Mouse (Mus musculus) embryonic fibroblast, embryonic 13.5 days (primary cell): ENCODE results near the gene Hscb. TPM values are rescaled to one million over a fixed set of nuclear protein-coding genes. Genes with fewer than 3 reads are reported as not detected.

Source experiments
- H3K27ac ChIP-seq: 2 replicates; pipeline ENCODE4 v1.5.1; 2012; ENCODE audit warnings: low read length, control low read depth, inconsistent platforms; ENCODE audit not compliant: insufficient read depth
- H3K4me1 ChIP-seq: 2 replicates; pipeline ENCODE4 v1.6.1; 2011; ENCODE audit warnings: low read length; ENCODE audit not compliant: control insufficient read depth, insufficient read depth
- H3K4me3 ChIP-seq: 2 replicates; pipeline ENCODE4 v1.5.1; 2011; ENCODE audit warnings: mild to moderate bottlenecking, control low read depth, low read length; ENCODE audit not compliant: insufficient read depth
- CTCF ChIP-seq: IDR thresholded peaks from 2 replicates; pipeline ENCODE4 v1.5.1; 2011; ENCODE audit warnings: mild to moderate bottlenecking, control low read depth, low read length, moderate library complexity, borderline replicate concordance; ENCODE audit not compliant: insufficient read depth
- POLR2A ChIP-seq: IDR thresholded peaks from 2 replicates; pipeline ENCODE4 v1.6.1; 2011; ENCODE audit warnings: low read depth, mild to moderate bottlenecking, control low read depth, low read length, moderate library complexity
- polyA plus RNA-seq: library from polyadenylated mRNA; stranded (reverse); fragments of >200 nt; gene quantifications from 2 replicates; pipeline ENCODE4 v1.2.4, GENCODE M21; 2011; ENCODE audit warnings: low read depth; ENCODE audit not compliant: missing spikeins, insufficient read length

The Hscb gene
- polyA plus RNA-seq, 1 experiment, result 36.1 TPM

DNA sequence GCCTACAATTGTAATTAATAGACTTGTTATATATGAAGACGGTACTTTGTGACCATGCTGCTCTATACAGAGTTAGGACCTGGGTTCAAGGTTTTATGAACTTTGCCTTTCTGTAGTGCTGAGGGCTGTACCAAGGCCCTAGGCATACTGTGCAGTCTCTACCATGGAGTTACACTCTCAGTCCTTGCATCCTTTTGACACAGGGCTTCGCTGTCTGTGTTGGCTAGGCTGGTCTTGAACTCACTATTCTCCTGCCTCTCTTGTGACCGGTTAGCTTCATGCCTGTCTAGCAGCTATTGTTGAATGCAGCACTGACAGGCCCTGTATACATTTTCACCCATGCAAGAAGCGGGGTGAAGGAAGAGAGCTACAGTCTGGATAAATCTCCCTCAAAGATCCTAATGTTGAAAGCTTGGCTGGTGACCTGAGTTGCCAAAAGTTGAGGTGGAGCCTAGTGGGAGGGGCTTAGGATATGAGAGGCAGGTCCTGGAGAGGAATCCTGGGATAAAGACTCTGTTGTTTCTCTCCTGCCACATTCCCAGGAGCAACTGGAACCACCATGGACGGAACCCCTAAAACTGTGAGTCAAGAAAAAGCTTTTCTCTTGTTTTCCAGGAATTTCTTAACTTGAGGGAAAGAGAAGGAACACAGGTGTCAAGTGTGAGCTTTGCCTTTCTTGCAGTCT lies 8.4 kb downstream of the Hscb start:
- no peak overlapping the region for H3K27ac ChIP-seq

DNA sequence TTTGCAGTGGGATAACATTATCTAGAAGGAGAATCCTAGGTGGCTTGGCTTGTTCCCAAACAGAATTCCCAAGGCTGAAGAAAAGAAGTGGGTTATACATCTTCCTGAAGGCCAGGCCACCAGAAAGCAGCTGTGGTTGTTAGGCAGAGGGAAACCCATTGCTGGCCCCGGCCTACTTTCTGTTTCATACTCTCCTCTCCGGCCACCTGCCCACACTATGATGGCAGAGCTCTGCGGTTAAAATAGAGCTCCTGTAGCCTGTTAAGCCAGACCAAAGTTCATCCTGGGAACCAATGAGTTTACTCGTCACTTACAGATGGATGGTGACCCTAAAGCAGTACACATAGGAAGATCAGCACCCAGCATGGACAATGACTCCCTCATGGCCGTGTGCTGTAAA lies 12.0 kb downstream of the Hscb start:
- Histone ChIP-seq H3K4me3 (no peak overlapping the region), H3K27ac (no peak overlapping the region), H3K4me1 (no peaks in the 10 kb centered on the region)
- no peak for TF ChIP-seq CTCF
- TF ChIP-seq POLR2A, result no peak

More for the DNA sequence above, 8.4 kb downstream of the Hscb start:
- H3K4me3 ChIP-seq, result no peak overlapping the region
- no peaks in the 10 kb centered on the region for H3K4me1 ChIP-seq
- TF ChIP-seq POLR2A (no peak), CTCF (no peak)

DNA sequence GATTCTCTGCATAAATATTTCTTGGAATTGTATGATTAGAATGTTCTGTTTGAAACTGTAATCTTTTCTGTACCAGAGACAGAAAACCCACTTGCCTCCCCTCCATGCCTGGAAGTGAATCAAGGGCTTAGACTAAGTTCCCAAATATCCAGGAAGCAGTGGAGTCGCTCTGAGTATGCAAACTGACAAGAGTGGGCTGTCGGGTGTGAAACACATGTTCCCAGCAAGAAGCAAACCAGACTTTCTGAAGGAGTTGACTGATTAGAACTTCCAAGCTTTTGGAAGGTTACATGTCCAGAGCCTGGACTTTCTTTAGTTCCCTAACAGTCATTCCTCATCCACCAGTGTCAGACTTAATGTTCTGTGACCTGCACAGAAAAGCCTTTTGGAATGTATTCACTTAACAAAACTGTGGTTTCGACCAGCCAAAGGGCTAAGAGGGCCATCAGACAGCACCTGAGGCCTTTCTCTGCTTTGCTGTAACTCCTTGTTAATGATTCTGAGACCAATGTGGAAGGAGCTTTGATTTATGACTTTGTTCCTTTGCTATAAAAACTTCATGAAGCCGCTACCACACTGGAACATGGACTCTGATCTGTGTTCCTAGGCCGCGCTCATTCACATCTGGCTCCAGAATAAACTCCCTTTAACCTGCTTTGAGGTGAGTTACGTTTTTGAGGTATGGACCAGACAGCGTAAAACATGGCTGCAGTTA lies 12.6 kb downstream of the Hscb start:
- TF ChIP-seq POLR2A (no peak), CTCF (no peak)
- Histone ChIP-seq H3K4me1 (no peaks in the 10 kb centered on the region), H3K27ac (no peak overlapping the region), H3K4me3 (no peak overlapping the region)

DNA sequence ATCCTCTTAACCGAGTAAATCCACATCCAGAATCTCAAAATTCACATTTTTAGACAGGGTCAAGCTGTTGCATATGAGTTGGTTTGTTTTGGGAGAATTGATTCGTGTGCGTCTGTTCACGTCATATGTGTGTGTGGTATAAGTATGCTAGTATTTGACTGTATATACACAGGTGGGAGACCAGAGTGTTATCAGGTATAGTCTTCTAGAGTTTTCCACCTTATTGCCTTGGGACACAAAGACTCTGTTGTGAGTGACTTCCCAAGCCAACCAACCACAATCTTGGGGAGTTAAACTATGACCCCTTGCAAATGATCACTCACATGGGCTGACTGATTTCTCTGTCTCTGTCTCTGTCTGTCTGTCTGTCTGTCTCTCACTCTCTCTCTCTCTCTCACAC lies 15.2 kb downstream of the Hscb start:
- TF ChIP-seq POLR2A, result no peak
- TF ChIP-seq CTCF, result no peak
- H3K4me3 ChIP-seq, result no peak overlapping the region
- no peak overlapping the region for H3K27ac ChIP-seq
- no peaks in the 10 kb centered on the region for H3K4me1 ChIP-seq

DNA sequence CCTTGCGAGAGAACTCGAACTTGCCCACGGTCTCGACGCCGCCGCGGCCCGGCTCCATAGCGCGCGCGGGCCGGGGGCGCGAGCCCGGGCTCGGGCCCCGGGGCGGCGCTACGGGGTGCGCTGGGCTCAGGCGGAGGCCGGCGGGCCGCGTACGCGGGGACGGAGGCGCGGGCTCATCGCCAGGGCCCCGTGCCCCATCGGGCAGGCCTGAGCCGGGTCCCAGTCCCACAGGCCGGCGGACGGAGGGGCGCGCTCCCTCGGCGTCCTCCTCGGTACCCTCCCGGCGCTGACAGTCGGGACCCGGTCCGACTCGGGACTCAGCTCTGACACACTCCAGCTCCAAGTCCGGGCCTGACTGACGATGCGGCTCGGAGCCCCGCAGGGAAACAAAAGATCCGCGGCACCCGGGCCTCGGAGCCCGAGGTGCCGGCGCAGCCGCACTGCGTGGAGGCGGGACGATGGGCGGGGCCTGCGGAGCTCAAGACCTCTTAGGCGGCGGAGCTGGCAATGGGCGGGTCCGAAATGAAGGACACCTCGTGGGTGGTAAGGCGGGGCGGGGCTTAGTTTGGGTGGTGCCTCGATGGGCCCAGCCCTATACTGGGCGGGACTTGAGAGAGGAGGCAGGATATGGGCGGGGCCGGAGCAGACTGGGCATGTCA lies 29.8 kb downstream of the Hscb start, which contains the start of gene Ulk1:
Ulk1 (minus strand) TSS at position 431 of the 659 bp plus-strand sequence.
- Histone ChIP-seq H3K4me1 (peaks cover 3% of the 10 kb centered on the region; the same call in 1 of the 2 replicates), H3K27ac (peak within 1 kb of the TSS; percentile 15), H3K4me3 (peak within 1 kb of the TSS; percentile 60)
- TF ChIP-seq CTCF (no peak), POLR2A (peak; percentile 98)

DNA sequence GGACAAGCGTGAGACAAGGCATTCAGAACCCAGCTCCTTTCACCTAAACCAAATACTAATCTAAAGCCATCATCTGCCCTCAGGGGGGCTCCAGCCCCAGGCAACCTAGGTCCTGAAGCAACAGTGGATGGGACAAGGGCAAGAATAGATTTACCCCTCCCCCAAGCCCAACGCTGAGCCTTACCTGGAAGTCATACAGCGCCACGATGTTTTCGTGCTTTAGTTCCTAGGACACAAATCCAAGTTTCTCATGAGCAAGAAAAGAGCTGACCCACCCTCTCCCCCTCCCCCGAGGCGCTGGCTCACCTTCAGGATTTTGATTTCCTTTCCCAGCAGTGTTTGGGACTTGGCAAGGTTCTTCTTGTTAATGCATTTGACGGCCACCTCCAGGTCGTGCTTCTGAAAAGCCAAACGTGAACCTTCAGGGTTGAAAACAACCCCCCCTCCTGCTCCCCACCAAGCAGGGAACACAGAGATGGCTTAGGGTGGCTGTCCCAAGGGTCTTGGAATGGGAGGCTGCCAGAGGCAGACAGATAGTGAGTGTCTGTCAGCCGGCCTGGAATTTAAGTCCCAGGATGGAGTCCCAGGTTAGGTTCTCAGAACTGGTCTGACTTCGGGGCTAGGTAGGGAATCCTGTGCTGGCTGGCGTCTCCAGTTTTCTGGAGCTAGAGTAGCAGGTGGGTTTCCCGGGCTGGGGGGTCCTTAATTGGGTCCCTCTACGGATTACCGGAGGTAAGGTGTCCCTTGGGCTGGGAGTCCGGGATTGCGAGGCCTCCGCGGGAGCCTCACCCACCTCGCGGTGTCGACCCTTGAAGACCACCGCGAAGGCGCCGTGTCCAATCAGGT lies 30.5 kb downstream of the Hscb start:
- Histone ChIP-seq H3K27ac (0 out of 2 replicates have a peak overlapping the region, but pooled peaks have one; percentile 15), H3K4me1 (peaks cover 3% of the 10 kb centered on the region; the same call in 1 of the 2 replicates), H3K4me3 (peak overlapping the region; percentile 60)
- TF ChIP-seq POLR2A, result no peak
- no peak for TF ChIP-seq CTCF

DNA sequence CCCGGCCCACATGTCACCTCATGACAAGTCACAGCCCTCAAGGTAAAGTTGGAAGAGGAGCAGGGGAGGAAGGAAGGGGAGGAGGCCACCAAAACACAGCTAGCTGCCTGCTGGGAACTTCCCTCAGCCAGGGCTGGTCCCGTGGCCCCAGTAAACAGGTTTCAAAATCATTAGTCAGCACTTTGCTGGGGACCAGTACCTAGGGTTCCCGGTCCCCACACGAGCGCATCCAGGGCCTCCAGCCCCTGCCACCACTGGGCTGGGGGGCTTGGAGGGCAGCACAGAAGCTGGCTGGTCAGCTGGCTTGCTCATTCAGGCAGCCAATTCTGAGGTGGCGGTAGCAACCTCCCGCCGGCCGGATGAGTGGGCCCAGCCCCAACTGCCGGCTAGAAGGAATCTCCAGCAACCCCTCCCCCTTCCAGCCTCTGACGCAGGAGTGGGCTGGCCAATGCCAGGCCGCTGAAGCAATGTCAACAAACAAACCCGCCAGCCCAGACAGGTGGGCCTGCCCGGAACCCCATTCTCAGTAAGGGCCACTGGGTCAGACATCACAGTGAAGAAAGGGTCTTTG lies 31.4 kb downstream of the Hscb start:
- TF ChIP-seq POLR2A, result peak; percentile 52; the same call in 1 of the 2 replicates
- TF ChIP-seq CTCF, result no peak
- Histone ChIP-seq H3K4me1 (peaks cover 3% of the 10 kb centered on the region; the same call in 1 of the 2 replicates), H3K27ac (0 out of 2 replicates have a peak overlapping the region, but pooled peaks have one; percentile 23), H3K4me3 (peak overlapping the region; percentile 60)

DNA sequence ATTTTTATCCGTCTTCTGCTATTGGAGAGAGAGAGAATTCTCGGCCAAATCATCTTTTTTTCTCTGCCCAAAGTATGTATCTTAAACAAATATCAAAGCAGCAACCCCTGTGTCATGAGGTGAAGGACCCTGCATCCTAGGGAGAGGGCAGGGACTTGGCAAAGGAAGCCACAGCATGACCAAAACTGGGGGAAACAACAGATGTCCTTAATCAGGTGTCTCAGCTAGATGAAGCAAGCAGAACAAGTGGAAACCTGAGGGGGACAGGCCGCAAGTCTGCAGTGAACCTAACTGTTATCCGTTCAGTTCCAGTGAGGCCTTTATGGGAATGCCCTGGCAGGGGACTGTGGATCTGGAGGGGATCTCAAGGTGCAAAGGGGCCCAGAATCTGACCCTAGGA lies 32.1 kb downstream of the Hscb start:
- Histone ChIP-seq H3K27ac (no peak overlapping the region), H3K4me3 (0 out of 2 replicates have a peak overlapping the region, but pooled peaks have one; percentile 60), H3K4me1 (peaks cover 3% of the 10 kb centered on the region; the same call in 1 of the 2 replicates)
- TF ChIP-seq CTCF (no peak), POLR2A (no peak)
